Mouse (Mus musculus): ENCODE results near the gene Olfr668. TPM values are rescaled to one million over a fixed set of nuclear protein-coding genes. Genes with fewer than 3 reads are reported as not detected.

Olfr668 gene
- polyA plus RNA-seq, 1 experiment from 2014 or later = not detected

DNA sequence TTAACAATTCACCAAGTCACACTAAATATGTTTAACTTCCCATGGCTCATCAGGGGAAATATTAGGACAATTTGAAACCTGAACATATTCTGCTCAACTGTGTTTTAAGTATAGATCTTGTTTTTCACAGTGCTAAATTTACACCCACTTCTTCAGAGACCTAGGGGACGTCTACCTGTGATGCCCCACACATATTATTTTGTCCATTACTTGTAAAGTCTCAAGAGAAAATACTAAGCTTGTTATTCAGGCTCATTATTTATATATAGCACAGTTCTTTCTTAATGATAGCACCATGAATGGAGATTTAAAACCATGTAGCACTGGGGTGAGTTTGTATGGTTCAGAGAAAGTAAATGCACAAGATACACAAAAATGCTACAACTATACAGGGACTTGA, 50.1 kb downstream of the Olfr668 start, which contains the start of gene Olfr665:
Gene Olfr665 (plus strand): TSS at position 301 of the 400 bp plus-strand sequence.
- Histone ChIP-seq H3K4me1 (ENCODE audit: insufficient read depth, low read depth, low read length) (no peaks in the 10 kb centered on the region), H3K27me3 (replicated peaks; ENCODE audit: insufficient read depth, low read length) (no peaks in the 10 kb centered on the region), H3K4me3 (ENCODE audit: low read depth, low read length) (no peak within 1 kb of the TSS), H3K36me3 (ENCODE audit: insufficient read depth, low read length) (no peaks in the 10 kb centered on the region), H3K9ac (replicated peaks; ENCODE audit: low read depth) (no peak within 1 kb of the TSS), H3K9me3 (ENCODE audit: low read length) (no peaks in the 10 kb centered on the region; the same call in 1 of the 2 replicates), H3K4me2 (replicated peaks; ENCODE audit: low read depth, low read length) (no peak within 1 kb of the TSS), H3K27ac (ENCODE audit: low read length) (no peak within 1 kb of the TSS)
- no peak for DNase-seq (ENCODE audit: low spot score)
- no peak for ATAC-seq
- 23% methylated on average over 1 of the region's 1 CpGs for WGBS
- TF ChIP-seq EP300 (IDR thresholded peaks at IDR 0.05) (no peak), CTCF (IDR thresholded peaks at IDR 0.05) (no peak)

Other genes starting within 250 kb of the Olfr668 start
- gene Olfr661, start 241.6 kb downstream of the Olfr668 start, polyA plus RNA-seq (2015; fragmentation: Nextera tagmentation; extraction: Ambion mirVana) = not detected in 2 replicates
- gene Usp17le, start 150.6 kb downstream of the Olfr668 start, polyA plus RNA-seq (2015; fragmentation: Nextera tagmentation; extraction: Ambion mirVana) = not detected in 2 replicates
- gene Usp17lb, start 85.5 kb downstream of the Olfr668 start, polyA plus RNA-seq (2015; fragmentation: Nextera tagmentation; extraction: Ambion mirVana) = not detected in 2 replicates
- not detected in 2 replicates for gene Usp17la, start 71.0 kb downstream of the Olfr668 start, polyA plus RNA-seq (2015; fragmentation: Nextera tagmentation; extraction: Ambion mirVana)
- not detected in 2 replicates for gene Olfr665, start 50.0 kb downstream of the Olfr668 start, polyA plus RNA-seq (2015; fragmentation: Nextera tagmentation; extraction: Ambion mirVana)
- not detected in 2 replicates for gene Olfr666, start 32.1 kb downstream of the Olfr668 start, polyA plus RNA-seq (2015; fragmentation: Nextera tagmentation; extraction: Ambion mirVana)
- not detected in 2 replicates for gene Olfr667, start 6.6 kb downstream of the Olfr668 start, polyA plus RNA-seq (2015; fragmentation: Nextera tagmentation; extraction: Ambion mirVana)
- not detected in 2 replicates for gene Olfr669, start 6.2 kb upstream of the Olfr668 start, polyA plus RNA-seq (2015; fragmentation: Nextera tagmentation; extraction: Ambion mirVana)
- not detected in 2 replicates for gene Olfr670, start 34.6 kb upstream of the Olfr668 start, polyA plus RNA-seq (2015; fragmentation: Nextera tagmentation; extraction: Ambion mirVana)
- gene Olfr671, start 51.1 kb upstream of the Olfr668 start, polyA plus RNA-seq (2015; fragmentation: Nextera tagmentation; extraction: Ambion mirVana) = not detected in 2 replicates
- gene Olfr672, start 74.0 kb upstream of the Olfr668 start, polyA plus RNA-seq (2015; fragmentation: Nextera tagmentation; extraction: Ambion mirVana) = not detected in 2 replicates
- not detected in 2 replicates for gene Olfr675, start 100.4 kb upstream of the Olfr668 start, polyA plus RNA-seq (2015; fragmentation: Nextera tagmentation; extraction: Ambion mirVana)
- gene Olfr676, start 104.6 kb upstream of the Olfr668 start, polyA plus RNA-seq (2015; fragmentation: Nextera tagmentation; extraction: Ambion mirVana) = not detected in 2 replicates
- not detected in 2 replicates for gene Olfr677, start 123.3 kb upstream of the Olfr668 start, polyA plus RNA-seq (2015; fragmentation: Nextera tagmentation; extraction: Ambion mirVana)
- not detected in 2 replicates for gene Olfr678, start 136.4 kb upstream of the Olfr668 start, polyA plus RNA-seq (2015; fragmentation: Nextera tagmentation; extraction: Ambion mirVana)
- not detected in 2 replicates for gene Olfr679, start 153.1 kb upstream of the Olfr668 start, polyA plus RNA-seq (2015; fragmentation: Nextera tagmentation; extraction: Ambion mirVana)
- not detected in 2 replicates for gene Olfr680-ps1, start 164.8 kb upstream of the Olfr668 start, polyA plus RNA-seq (2015; fragmentation: Nextera tagmentation; extraction: Ambion mirVana)
- gene Olfr681, start 188.8 kb upstream of the Olfr668 start, polyA plus RNA-seq (2015; fragmentation: Nextera tagmentation; extraction: Ambion mirVana) = not detected in 2 replicates
- not detected in 2 replicates for gene Olfr683, start 219.0 kb upstream of the Olfr668 start, polyA plus RNA-seq (2015; fragmentation: Nextera tagmentation; extraction: Ambion mirVana)
- gene Olfr684, start 235.6 kb upstream of the Olfr668 start, polyA plus RNA-seq (2015; fragmentation: Nextera tagmentation; extraction: Ambion mirVana) = not detected in 2 replicates

Measured in lung, postnatal 0 days (tissue).